Mouse (Mus musculus): ENCODE data around the gene Chchd2. TPM values are rescaled to one million over a fixed set of nuclear protein-coding genes. Genes with fewer than 3 reads are reported as not detected.

Gene Chchd2
- total RNA-seq, 2 experiments from 2014 or later, result 426 to 432 TPM

Other genes with a start within 250 kb of the Chchd2 start
- 1 to 10 TPM; 8.0 to 8.1 TPM for gene Zfp11, start 217.4 kb downstream of the Chchd2 start, total RNA-seq (2021)
- gene Sept14, start 179.0 kb downstream of the Chchd2 start, total RNA-seq (2021), result not detected
- gene Mrps17, start 172.0 kb downstream of the Chchd2 start, total RNA-seq (2021), result 10 to 100 TPM; 75.9 to 90.0 TPM
- 10 to 100 TPM; 75.6 to 77.0 TPM for gene Nipsnap2, start 162.4 kb downstream of the Chchd2 start, total RNA-seq (2021)
- 10 to 100 TPM; 21.9 to 23.6 TPM for gene Psph, start 100.0 kb downstream of the Chchd2 start, total RNA-seq (2021)
- 10 to 100 TPM; 20.2 to 20.5 TPM for gene Sumf2, start 40.5 kb downstream of the Chchd2 start, total RNA-seq (2021)
- gene Zbed5, start 8.3 kb upstream of the Chchd2 start, total RNA-seq (2021), result 1 to 10 TPM; 3.8 to 5.8 TPM
- 1 to 10 TPM; 7.8 to 8.7 TPM for gene Phkg1, start 11.1 kb upstream of the Chchd2 start, total RNA-seq (2021)
- gene Nupr1l, start 21.1 kb upstream of the Chchd2 start, total RNA-seq (2021), result 1 to 10 TPM; 1.6 to 2.3 TPM
- 10 to 100 TPM; 49.8 to 58.2 TPM for gene Vkorc1l1, start 54.5 kb upstream of the Chchd2 start, total RNA-seq (2021)
- 10 to 100 TPM; 15.6 to 17.0 TPM for gene Gusb, start 115.6 kb upstream of the Chchd2 start, total RNA-seq (2021)
- gene Asl, start 141.8 kb upstream of the Chchd2 start, total RNA-seq (2021), result 10 to 100 TPM; 23.9 to 24.6 TPM
- 10 to 100 TPM; 39.9 to 40.9 TPM for gene Crcp, start 141.8 kb upstream of the Chchd2 start, total RNA-seq (2021)
- 10 to 100 TPM; 35.5 to 37.1 TPM for gene Tpst1, start 185.9 kb upstream of the Chchd2 start, total RNA-seq (2021)

All from left cerebral cortex, postnatal 10 days (tissue).